Mouse (Mus musculus) cerebellum, adult 9-10 months (tissue): ENCODE data around the gene Fam187b.
"Not testable (repeated sequence)": the region's sequence is repeated elsewhere in the genome, so short reads cannot be mapped to it uniquely, and the experiment has no call there.

Source experiments
- DNase-seq: peaks from one replicate; pipeline ENCODE4 v3.0.0; 2022

Fam187b gene

DNA sequence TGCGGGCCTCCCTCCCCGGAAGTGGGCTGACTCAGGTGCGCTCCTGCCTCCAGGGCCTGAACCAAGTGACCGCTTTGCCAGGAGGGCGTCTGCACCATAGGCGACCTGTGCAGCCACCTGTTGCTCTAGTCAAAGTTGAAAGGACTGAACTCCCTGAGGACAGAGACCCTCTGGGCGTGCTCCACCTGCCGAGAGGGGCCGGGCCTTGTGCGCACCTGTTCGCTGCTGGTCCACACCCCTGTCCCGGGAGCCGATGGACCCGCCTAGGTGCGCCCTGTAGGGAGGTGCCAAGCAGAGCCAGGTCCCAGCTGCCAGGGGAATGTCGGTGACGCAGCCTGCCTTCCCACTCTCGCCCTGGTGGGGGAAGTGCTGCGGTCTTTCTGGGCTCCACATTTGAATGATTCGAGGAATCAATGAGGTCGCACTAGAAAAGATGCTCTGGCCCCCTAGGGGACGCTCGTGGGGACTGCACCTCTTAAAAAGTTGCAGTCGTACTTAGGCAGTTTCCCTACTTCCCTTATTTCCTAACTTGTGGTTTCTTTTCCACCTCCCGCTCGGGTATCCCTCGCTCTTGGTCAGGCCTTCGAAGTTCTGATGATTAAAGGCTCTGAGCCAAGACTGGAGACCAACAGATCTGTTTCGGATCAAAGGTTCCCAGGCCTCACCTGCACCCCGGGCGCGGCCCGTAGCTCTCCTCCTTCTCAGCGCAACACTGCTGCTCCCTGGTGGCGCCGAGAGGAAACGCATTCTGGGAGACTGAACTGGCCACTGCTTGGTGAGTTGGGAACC lies at the start of gene Fam187b:
Gene Fam187b (plus strand): TSS at position 290 of the 789 bp plus-strand sequence.
- peak; percentile 80 for DNase-seq

- no peak for DNase-seq
Measured at GRCm38 (mm10) chr7:30924071-30924470, 49.5 kb upstream of the Fam187b start.

GRCm38 (mm10) chr7:30924581-30924980 lies 49.0 kb upstream of the Fam187b start, which contains the start of gene Hamp2:
TSS of gene Hamp2 (minus strand) at chr7:30924681.
- not testable (repeated sequence) for DNase-seq

DNA sequence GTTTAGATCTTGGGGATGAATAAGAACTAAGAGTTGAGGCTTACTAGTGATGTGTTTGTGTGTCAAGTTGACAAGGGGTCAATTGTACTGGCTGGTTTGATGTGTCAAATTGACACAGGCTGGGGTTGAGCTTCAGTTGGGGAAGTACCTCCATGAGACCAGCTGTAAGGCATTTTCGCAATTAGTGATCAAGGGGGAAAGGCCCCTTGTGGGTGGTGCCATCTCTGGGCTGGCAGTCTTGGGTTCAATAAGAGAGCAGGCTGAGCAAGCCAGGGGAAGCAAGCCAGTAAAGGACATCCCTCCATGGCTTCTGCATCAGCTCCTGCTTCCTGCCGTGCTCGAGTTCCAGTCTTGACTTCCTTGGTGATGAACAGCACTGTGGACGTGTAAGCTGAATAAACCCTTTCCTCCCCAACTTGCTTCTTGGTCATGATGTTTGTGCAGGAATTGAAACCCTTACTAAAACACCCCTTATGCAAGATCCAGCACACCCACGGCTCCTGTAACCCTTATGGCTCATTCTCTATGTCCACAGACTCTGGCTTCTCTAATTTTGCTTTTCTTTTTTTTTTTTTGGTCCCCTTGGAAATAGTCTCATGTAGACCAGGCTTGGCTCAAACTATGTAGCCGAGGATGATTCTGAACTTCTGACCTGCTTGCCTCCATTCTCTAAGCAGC lies 38.0 kb upstream of the Fam187b start:
- DNase-seq, result not testable (repeated sequence)

DNA sequence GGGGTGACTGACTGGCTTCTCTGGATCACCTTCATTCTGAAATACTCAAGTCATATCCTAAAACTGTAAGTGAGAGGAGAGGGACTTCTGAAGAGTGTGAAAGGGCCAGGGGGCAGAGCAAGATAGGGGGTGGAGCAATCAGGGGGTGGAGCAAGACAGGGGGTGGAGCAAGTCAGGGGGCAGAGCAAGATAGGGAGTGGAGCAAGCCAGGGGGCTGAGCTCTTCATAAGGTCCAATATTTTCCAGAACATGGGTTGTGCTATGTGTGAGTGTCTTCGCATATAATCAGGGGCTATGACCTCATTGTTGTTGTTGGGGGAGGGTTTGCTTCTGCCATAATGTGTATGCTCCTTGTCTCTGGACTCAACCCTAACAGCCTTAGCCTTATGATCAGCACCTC lies 33.5 kb upstream of the Fam187b start:
- not testable (repeated sequence) for DNase-seq

DNA sequence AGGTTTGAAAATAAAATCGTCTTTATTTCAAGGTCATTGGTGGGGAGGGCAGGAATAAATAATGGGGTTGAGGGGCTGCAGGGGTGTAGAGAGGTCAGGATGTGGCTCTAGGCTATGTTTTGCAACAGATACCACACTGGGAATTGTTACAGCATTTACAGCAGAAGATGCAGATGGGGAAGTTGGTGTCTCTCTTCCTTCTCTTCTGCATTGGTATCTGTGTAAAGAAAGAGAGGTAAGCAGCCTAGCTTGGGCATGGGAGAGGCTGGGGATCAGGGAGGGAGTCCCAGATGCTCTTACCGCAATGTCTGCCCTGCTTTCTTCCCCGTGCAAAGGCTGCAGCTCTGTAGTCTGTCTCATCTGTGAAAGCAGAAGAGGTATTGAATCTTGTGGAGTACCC lies 31.2 kb upstream of the Fam187b start:
- DNase-seq, result not testable (repeated sequence)

DNA sequence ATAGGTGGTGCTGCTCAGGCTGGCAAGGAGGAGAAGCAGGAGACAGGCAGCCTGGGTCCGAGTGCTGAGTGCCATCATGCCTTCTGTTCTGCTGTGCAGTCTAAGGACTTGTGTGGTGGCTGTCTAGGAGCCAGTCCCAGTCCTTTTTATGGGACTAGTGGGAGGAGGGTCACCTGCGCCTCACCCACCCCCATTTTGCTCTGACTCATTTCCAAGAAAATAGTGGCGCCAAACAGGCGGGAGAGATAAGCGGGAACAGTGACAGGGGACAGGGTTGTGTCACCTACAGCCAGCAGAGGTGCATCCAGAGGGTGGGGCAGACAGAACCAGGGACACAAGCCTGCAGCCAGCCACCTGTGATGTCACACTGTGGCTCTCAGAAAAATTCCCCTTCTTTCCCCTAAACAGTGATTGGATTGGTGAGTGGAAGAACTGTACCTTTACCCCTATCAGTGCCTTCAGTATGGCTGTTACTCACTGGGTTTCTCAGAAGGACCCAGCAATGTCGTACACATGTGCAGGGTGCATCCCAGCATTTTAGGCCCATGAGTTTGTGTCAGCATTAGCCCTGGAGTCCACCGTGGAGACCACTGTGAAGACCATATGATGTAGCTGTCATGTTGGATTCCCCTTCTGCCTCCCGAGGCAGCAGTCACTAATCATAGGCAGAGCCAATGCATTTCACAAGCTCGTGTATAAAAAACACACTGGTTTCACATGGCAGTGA lies 29.5 kb upstream of the Fam187b start, which contains the start of gene Hamp:
Gene Hamp (minus strand): TSS at position 124 of the 727 bp plus-strand sequence.
- no peak for DNase-seq

GRCm38 (mm10) chr7:30944706-30945105 lies 28.9 kb upstream of the Fam187b start:
- DNase-seq, result not testable (repeated sequence)

DNA sequence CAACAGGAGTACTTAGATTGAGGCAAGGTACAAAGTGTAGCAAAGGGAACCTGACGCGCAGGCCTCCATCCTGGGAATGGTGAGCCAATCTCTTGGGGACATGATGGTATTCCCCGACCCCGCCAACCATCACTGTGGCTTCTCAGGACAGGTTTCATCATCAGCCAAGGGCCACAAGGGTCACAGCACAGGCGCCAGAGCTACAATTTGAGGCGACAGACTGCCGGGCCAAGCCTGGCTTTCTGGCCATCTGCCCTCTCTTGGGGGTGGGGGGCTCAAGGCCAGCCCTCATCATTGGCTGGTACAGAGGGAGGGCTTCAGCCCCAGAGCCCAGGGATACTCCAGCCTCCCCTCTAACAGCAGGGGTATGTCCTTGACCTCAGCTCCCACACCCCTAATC lies 28.1 kb upstream of the Fam187b start:
- not testable (repeated sequence) for DNase-seq

DNA sequence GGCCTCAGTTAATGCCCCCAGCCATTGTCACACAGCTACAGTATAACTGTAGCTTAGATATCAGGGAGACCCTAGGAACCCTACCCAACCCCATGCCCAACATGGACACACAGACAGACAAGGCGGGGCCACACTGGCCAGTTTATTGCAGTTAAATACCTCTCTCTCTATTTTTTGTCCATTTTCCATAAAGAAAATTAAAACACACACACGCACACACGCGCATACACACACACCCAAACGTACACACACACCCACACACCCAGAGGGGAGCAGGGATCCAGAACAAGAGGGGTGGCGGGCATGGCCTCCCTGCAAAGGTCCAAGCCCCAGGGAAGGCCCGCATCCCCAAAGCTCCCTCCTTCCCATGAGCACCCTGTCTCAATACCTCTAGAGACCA lies 27.7 kb upstream of the Fam187b start:
- DNase-seq, result no peak

DNA sequence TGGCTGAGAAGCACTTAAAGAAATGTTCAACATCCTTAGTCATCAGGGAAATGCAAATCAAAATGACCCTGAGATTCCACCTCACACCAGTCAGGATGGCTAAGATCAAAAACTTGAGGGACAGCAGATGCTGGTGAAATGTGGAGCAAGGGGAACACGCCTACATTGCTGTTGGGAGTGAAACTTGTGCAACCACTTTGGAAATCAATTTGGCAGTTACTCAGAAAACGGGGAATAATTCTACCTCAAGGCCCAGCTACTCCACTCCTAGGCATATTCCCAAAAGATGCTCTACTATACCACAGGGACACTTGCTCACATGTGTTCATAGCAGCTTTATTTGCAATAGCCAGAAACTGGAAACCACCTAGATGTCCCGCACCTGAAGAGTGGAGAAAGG lies 23.7 kb upstream of the Fam187b start:
- not testable (repeated sequence) for DNase-seq

- no peak for DNase-seq
Measured at GRCm38 (mm10) chr7:30952441-30953265, 20.9 kb upstream of the Fam187b start.

GRCm38 (mm10) chr7:30953459-30953858 lies 20.1 kb upstream of the Fam187b start:
- no peak for DNase-seq

GRCm38 (mm10) chr7:30954036-30954435 lies 19.6 kb upstream of the Fam187b start:
- DNase-seq, result no peak

DNA sequence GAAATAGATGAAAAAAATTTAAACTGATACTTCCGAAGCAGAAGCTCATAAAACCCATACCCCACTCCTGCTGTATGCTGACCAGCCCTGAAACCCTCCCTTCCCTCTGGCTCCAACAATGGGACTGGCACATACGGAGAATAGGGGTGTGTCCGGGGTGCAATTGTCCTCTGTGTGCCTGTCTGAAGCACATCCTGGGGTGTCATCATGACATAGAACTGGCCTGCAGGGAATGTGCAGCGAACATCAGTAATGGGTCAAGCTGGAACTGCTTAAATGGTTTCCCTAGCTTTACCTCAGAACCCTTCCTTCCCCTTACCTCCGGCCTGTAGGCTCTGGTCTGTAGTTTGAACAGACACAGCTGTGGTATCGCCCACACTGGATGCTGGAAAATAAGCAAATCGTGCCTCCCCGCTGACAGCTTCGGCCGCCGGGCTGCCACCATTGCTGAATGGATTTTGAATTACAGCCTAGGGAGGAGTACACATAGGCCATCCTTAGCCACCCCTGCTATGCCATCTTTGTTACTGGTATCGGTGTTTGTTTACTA lies 18.5 kb upstream of the Fam187b start:
- no peak for DNase-seq

- DNase-seq, result peak; percentile 94
Measured at GRCm38 (mm10) chr7:30955584-30956356, 17.8 kb upstream of the Fam187b start.

- no peak for DNase-seq
Measured at GRCm38 (mm10) chr7:30956357-30956751, 17.2 kb upstream of the Fam187b start.

- DNase-seq, result peak; percentile 76
Measured at GRCm38 (mm10) chr7:30956756-30957366, 16.7 kb upstream of the Fam187b start, which contains the start of gene Usf2. TSS of gene Usf2 (minus strand) at chr7:30956803.

- DNase-seq, result peak; percentile 95
Measured at GRCm38 (mm10) chr7:30957367-30957783, 16.2 kb upstream of the Fam187b start.

- peak; percentile 71 for DNase-seq
Measured at GRCm38 (mm10) chr7:30958109-30958865, 15.3 kb upstream of the Fam187b start.
